Mouse (Mus musculus) intestine, embryonic 15.5 days (tissue): ENCODE results near the gene Klhl7. TPM values are rescaled to one million over a fixed set of nuclear protein-coding genes. Genes with fewer than 3 reads are reported as not detected.

Experiments
- ATAC-seq: fragments of 200-750 bp; cut with Nextera tagmentation; 2 replicates; pipeline ENCODE4 v1.8.0; 2017; ENCODE audit warnings: moderate TSS enrichment, moderate library complexity
- H3K27ac ChIP-seq: fragments of 300-500 bp; sonication (generic); 2 replicates; pipeline ENCODE4 v1.5.1; 2015; ENCODE audit warnings: mild to moderate bottlenecking, inconsistent platforms
- H3K27me3 ChIP-seq: fragments of 300-500 bp; sonication (generic); replicated peaks from 2 replicates; pipeline ENCODE4 v1.6.1; 2015; ENCODE audit warnings: inconsistent platforms
- H3K36me3 ChIP-seq: fragments of 300-500 bp; sonication (generic); 2 replicates; pipeline ENCODE4 v1.6.1; 2015; ENCODE audit warnings: inconsistent platforms
- H3K4me1 ChIP-seq: fragments of 300-500 bp; sonication (generic); replicated peaks from 2 replicates; pipeline ENCODE4 v1.6.1; 2015; ENCODE audit warnings: inconsistent platforms
- H3K4me2 ChIP-seq: fragments of 300-500 bp; sonication (generic); replicated peaks from 2 replicates; pipeline ENCODE4 v1.6.1; 2015; ENCODE audit warnings: mild to moderate bottlenecking, inconsistent platforms
- H3K4me3 ChIP-seq: fragments of 300-500 bp; sonication (generic); replicated peaks from 2 replicates; pipeline ENCODE4 v1.5.1; 2015; ENCODE audit warnings: inconsistent platforms
- H3K9ac ChIP-seq: fragments of 300-500 bp; sonication (generic); 2 replicates; pipeline ENCODE4 v1.6.1; 2015; ENCODE audit warnings: inconsistent platforms
- H3K9me3 ChIP-seq: fragments of 300-500 bp; sonication (generic); 2 replicates; pipeline ENCODE4 v1.6.1; 2016; ENCODE audit warnings: inconsistent platforms
- WGBS: fragments of 180-500 bp; shearing (Covaris S2); methylation state at CpG from one replicate; pipeline ENCODE4 v1.1.7; 2015; 5-methylcytosine and 5-hydroxymethylcytosine counted together
- polyA plus RNA-seq: library from polyadenylated mRNA; unstranded; fragments of >200 nt; fragmentation: Nextera tagmentation; extraction: Ambion mirVana; gene quantifications from 2 replicates; pipeline ENCODE4 v1.2.1, GENCODE M21; 2015

Gene Klhl7
- polyA plus RNA-seq, 1 experiment from 2014 or later, result 39.5 TPM

DNA sequence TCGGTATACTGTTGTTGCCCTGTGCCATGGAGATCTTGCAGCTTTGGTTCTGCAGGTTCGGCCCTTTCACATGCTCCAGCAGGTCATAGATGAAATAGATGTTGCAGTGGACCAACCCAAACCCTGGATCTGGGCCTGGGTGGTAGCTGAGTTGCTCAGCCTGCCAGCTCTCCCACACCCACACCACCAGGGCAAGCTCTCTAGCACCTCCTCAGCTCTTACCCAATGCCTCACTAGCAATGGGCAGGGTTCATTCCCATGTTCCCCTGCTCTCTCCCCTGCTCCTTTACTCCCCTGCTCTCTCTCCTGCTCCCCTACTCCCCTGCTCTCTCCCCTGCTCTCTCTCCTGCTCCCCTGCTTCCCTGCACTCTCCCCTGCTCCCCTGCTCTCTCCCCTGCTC, 91.4 kb downstream of the Klhl7 start:
- Histone ChIP-seq H3K4me2 (no peak overlapping the region), H3K4me3 (no peak overlapping the region), H3K27me3 (no peaks in the 10 kb centered on the region), H3K9ac (no peak overlapping the region), H3K9me3 (no peaks in the 10 kb centered on the region), H3K27ac (no peak overlapping the region), H3K36me3 (0 out of 2 replicates have a peak, but pooled peaks cover 1% of the 10 kb centered on the region), H3K4me1 (no peaks in the 10 kb centered on the region)
- no peak for ATAC-seq
- 89% methylated on average over 2 of the region's 2 CpGs for WGBS

GRCm38 (mm10) chr5:24201006-24201405, 100.6 kb downstream of the Klhl7 start:
- 83% methylated on average over 4 of the region's 4 CpGs for WGBS
- Histone ChIP-seq H3K4me1 (no peaks in the 10 kb centered on the region), H3K4me2 (no peak overlapping the region), H3K9me3 (no peaks in the 10 kb centered on the region), H3K27ac (no peak overlapping the region), H3K9ac (no peak overlapping the region), H3K36me3 (no peaks in the 10 kb centered on the region), H3K27me3 (no peaks in the 10 kb centered on the region), H3K4me3 (no peak overlapping the region)
- no peak for ATAC-seq

DNA sequence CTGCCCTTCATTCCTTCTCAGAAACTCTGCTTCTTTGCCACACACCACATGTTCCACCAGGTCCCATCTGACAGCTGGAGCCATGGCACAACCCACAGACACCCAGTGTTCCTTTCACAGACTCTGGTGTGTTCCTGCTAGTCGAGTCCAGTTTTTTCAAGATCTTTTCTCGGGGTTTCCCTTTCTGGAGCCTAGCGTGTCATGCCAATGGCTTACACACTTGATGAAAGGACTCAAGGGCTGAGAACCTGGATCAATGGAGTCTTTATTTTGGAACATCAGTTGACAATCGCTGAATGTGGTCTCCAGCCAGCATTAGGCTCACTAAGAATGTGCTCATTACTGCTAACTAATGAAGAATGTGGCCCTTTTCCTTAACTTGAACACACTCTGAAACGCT, 102.1 kb downstream of the Klhl7 start:
- no peak for ATAC-seq
- Histone ChIP-seq H3K4me1 (no peaks in the 10 kb centered on the region), H3K4me2 (no peak overlapping the region), H3K9me3 (no peaks in the 10 kb centered on the region), H3K9ac (no peak overlapping the region), H3K27me3 (no peaks in the 10 kb centered on the region), H3K4me3 (no peak overlapping the region), H3K36me3 (no peaks in the 10 kb centered on the region), H3K27ac (no peak overlapping the region)
- 80% methylated on average over 5 of the region's 5 CpGs for WGBS

DNA sequence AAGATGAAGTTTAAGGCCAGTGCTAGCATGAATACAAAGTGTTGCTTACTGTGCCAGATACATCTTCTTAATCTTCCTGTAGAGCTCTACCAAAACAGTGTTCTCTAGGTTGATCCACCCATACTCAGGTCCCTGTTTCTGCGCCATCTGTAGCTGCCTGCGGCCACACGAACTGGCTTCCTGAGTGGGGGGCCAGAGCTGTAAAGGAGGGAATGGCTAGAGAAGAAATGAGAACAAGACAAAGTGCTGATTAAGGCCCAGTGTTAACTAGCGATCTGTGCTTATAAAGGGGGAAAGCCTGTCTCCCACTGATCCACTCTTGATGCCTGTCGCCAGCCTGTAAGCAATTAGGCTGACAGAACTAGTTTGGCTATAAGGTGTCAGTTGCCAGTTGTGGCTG, 102.9 kb downstream of the Klhl7 start:
- Histone ChIP-seq H3K4me2 (no peak overlapping the region), H3K27ac (no peak overlapping the region), H3K4me1 (no peaks in the 10 kb centered on the region), H3K9ac (no peak overlapping the region), H3K27me3 (no peaks in the 10 kb centered on the region), H3K36me3 (no peaks in the 10 kb centered on the region), H3K4me3 (no peak overlapping the region), H3K9me3 (no peaks in the 10 kb centered on the region)
- no peak for ATAC-seq
- WGBS, result 75% methylated on average over 5 of the region's 5 CpGs

- no peaks in the 10 kb centered on the region for H3K36me3 ChIP-seq
- 54% methylated on average over 10 of the region's 10 CpGs for WGBS
- H3K27me3 ChIP-seq, result no peaks in the 10 kb centered on the region
- H3K4me2 ChIP-seq, result no peak overlapping the region
- H3K9ac ChIP-seq, result no peak overlapping the region
- ATAC-seq, result no peak
- H3K9me3 ChIP-seq, result no peaks in the 10 kb centered on the region
- no peaks in the 10 kb centered on the region for H3K4me1 ChIP-seq
- H3K4me3 ChIP-seq, result no peak overlapping the region
- H3K27ac ChIP-seq, result no peak overlapping the region
Observed at GRCm38 (mm10) chr5:24207965-24208364, 107.6 kb downstream of the Klhl7 start.

DNA sequence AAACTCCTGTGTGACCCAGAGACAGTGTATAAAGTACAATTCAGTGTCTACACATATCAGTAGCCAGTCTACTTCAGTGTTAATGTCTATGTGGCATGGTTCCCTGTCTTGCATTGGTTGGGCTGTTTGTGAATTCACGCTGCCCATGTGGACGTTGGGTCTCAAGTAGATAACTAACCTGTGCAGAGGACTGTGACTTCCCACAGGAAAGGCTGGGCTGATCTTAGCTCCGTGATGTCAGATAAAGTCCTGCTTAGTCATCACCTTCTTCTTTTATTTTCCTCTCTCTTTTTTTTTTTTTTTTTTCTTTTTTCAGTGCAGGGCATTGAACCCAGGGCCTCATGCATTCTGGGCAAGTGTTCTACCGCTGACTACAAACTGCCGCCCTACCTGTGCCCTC, 108.1 kb downstream of the Klhl7 start:
- H3K4me3 ChIP-seq, result no peak overlapping the region
- no peak overlapping the region for H3K4me2 ChIP-seq
- H3K9me3 ChIP-seq, result no peaks in the 10 kb centered on the region
- H3K27ac ChIP-seq, result no peak overlapping the region
- no peaks in the 10 kb centered on the region for H3K36me3 ChIP-seq
- no peaks in the 10 kb centered on the region for H3K27me3 ChIP-seq
- no peak for ATAC-seq
- H3K4me1 ChIP-seq, result no peaks in the 10 kb centered on the region
- WGBS, result 80% methylated on average over 5 of the region's 5 CpGs
- no peak overlapping the region for H3K9ac ChIP-seq

Other genes with a start within 250 kb of the Klhl7 start
- 14.3 and 16.1 TPM in 2 replicates for gene Fam126a, start 69.9 kb upstream of the Klhl7 start, polyA plus RNA-seq
- gene Nupl2, start 64.4 kb downstream of the Klhl7 start, polyA plus RNA-seq, result 12.3 and 12.8 TPM in 2 replicates